Mouse (Mus musculus) CH12.LX (cell line): Measurements from ENCODE around the gene Hist1h2bg. TPM values are rescaled to one million over a fixed set of nuclear protein-coding genes. Genes with fewer than 3 reads are reported as not detected.

Experiments used
- DNase-seq: peaks from one replicate; pipeline ENCODE4 v3.0.0-alpha.2; 2013; ENCODE audit errors: extremely low read depth
- H3K27ac ChIP-seq: 2 replicates; pipeline ENCODE4 v1.5.1; 2012; ENCODE audit warnings: low read depth, mild to moderate bottlenecking, control low read depth, moderate library complexity; ENCODE audit not compliant: insufficient read depth
- H3K27me3 ChIP-seq: replicated peaks from 2 replicates; pipeline ENCODE3; 2012; ENCODE audit warnings: inconsistent platforms
- H3K36me3 ChIP-seq, 2 experiments: replicated peaks in 1 of 2; 2 replicates each; pipeline versions ENCODE3 to v1.6.1; 2012; ENCODE audit warnings: inconsistent platforms in 1 of 2, low read length in 1 of 2, mild to moderate bottlenecking in 1 of 2, mixed read lengths in 1 of 2, moderate library complexity in 1 of 2; ENCODE audit not compliant: control insufficient read depth in 1 of 2, insufficient read depth in 1 of 2
- H3K4me1 ChIP-seq, 2 experiments: 2 replicates each; pipeline ENCODE4 v1.6.1; 2012; ENCODE audit warnings: inconsistent platforms in 1 of 2, moderate library complexity in 1 of 2; ENCODE audit not compliant: insufficient read depth in 2 of 2, control insufficient read depth in 1 of 2
- H3K4me2 ChIP-seq: 2 replicates; pipeline ENCODE4 v1.6.1; 2012; ENCODE audit warnings: low read depth, mild to moderate bottlenecking, control low read depth; ENCODE audit not compliant: poor library complexity, insufficient read depth, severe bottlenecking
- H3K4me3 ChIP-seq, 3 experiments: fragments of 150-350 bp in 1 of 3; sonication (generic) in 1 of 3; replicated peaks in 1 of 3; 2 replicates each; pipeline versions ENCODE3 to v1.5.1; 2011 to 2012; ENCODE audit warnings: low read depth in 2 of 3, low read length in 2 of 3, mild to moderate bottlenecking in 2 of 3, moderate library complexity in 2 of 3, control low read depth in 1 of 3, improper control_type of control experiment in 1 of 3, inconsistent platforms in 1 of 3, mixed read lengths in 1 of 3; ENCODE audit not compliant: poor library complexity in 1 of 3
- H3K79me2 ChIP-seq: replicated peaks from 2 replicates; pipeline ENCODE4 v1.6.1; 2012; ENCODE audit warnings: mild to moderate bottlenecking, moderate library complexity; ENCODE audit not compliant: control insufficient read depth, poor library complexity, insufficient read depth, severe bottlenecking; ENCODE audit errors: extremely low read depth
- H3K9ac ChIP-seq: 2 replicates; pipeline ENCODE4 v1.6.1; 2012; ENCODE audit warnings: low read depth, mild to moderate bottlenecking, control low read depth, moderate library complexity; ENCODE audit not compliant: insufficient read depth
- H3K9me3 ChIP-seq: replicated peaks from 2 replicates; pipeline ENCODE3; 2012; ENCODE audit warnings: low read length, inconsistent platforms, mixed read lengths
- CHD1 ChIP-seq: IDR thresholded peaks from 2 replicates; pipeline ENCODE4 v1.6.1; 2012; ENCODE audit warnings: low read depth, low read length, improper control_type of control experiment, inconsistent platforms
- CHD2 ChIP-seq: IDR thresholded peaks from 2 replicates; pipeline ENCODE4 v1.6.1; 2011; ENCODE audit warnings: low read length, improper control_type of control experiment
- CTCF ChIP-seq, 2 experiments: IDR thresholded peaks in 1 of 2; conservative IDR thresholded peaks in 1 of 2; 2 replicates each; pipeline ENCODE4 v1.5.1; 2011 to 2012; ENCODE audit warnings: low read depth in 2 of 2, low read length in 2 of 2, improper control_type of control experiment in 1 of 2, inconsistent platforms in 1 of 2, mild to moderate bottlenecking in 1 of 2, moderate library complexity in 1 of 2
- E2F4 ChIP-seq: IDR thresholded peaks from 2 replicates; pipeline ENCODE4 v1.6.1; 2011; ENCODE audit warnings: low read depth, low read length, improper control_type of control experiment; ENCODE audit not compliant: insufficient replicate concordance
- EP300 ChIP-seq: IDR thresholded peaks from 2 replicates; pipeline ENCODE4 v1.6.1; 2011; ENCODE audit warnings: low read length, improper control_type of control experiment
- ETS1 ChIP-seq: conservative IDR thresholded peaks from 2 replicates; pipeline ENCODE4 v1.6.1; 2012; ENCODE audit warnings: low read depth, mild to moderate bottlenecking, inconsistent platforms, low read length, improper control_type of control experiment, moderate library complexity
- GABPA ChIP-seq: IDR thresholded peaks from 2 replicates; pipeline ENCODE4 v1.6.1; 2012; ENCODE audit warnings: low read depth, low read length, improper control_type of control experiment, inconsistent platforms; ENCODE audit not compliant: insufficient replicate concordance
- HCFC1 ChIP-seq: IDR thresholded peaks from 2 replicates; pipeline ENCODE4 v1.6.1; 2012; ENCODE audit warnings: low read depth, mild to moderate bottlenecking, inconsistent platforms, low read length, improper control_type of control experiment
- IRF4 ChIP-seq: IDR thresholded peaks from 2 replicates; pipeline ENCODE4 v1.6.1; 2014; ENCODE audit warnings: low read depth, mild to moderate bottlenecking, inconsistent platforms, low read length, improper control_type of control experiment
- JUN ChIP-seq: IDR thresholded peaks from 2 replicates; pipeline ENCODE4 v1.6.1; 2011; ENCODE audit warnings: low read depth, mild to moderate bottlenecking, low read length, improper control_type of control experiment, moderate library complexity; ENCODE audit not compliant: insufficient read depth
- MAFK ChIP-seq: IDR thresholded peaks from 2 replicates; pipeline ENCODE4 v1.6.1; 2011; ENCODE audit warnings: low read length, improper control_type of control experiment; ENCODE audit not compliant: insufficient replicate concordance
- MAX ChIP-seq: IDR thresholded peaks from 2 replicates; pipeline ENCODE4 v1.6.1; 2011; ENCODE audit warnings: low read length, improper control_type of control experiment
- MAZ ChIP-seq: IDR thresholded peaks from 2 replicates; pipeline ENCODE4 v1.6.1; 2012; ENCODE audit warnings: low read depth, mild to moderate bottlenecking, inconsistent platforms, low read length, improper control_type of control experiment, moderate library complexity
- MEF2A ChIP-seq: IDR thresholded peaks from 2 replicates; pipeline ENCODE4 v1.6.1; 2014; ENCODE audit warnings: low read depth, mild to moderate bottlenecking, inconsistent platforms, low read length, improper control_type of control experiment, borderline replicate concordance
- MXI1 ChIP-seq: IDR thresholded peaks from 2 replicates; pipeline ENCODE4 v1.6.1; 2011; ENCODE audit warnings: mild to moderate bottlenecking, low read depth, low read length, improper control_type of control experiment
- MYC ChIP-seq: IDR thresholded peaks from 2 replicates; pipeline ENCODE4 v1.6.1; 2011; ENCODE audit warnings: low read depth, mild to moderate bottlenecking, improper control_type of control experiment, low read length
- NRF1 ChIP-seq: IDR thresholded peaks from 2 replicates; pipeline ENCODE4 v1.6.1; 2014; ENCODE audit warnings: low read depth, mild to moderate bottlenecking, inconsistent platforms, low read length, improper control_type of control experiment, moderate library complexity
- POLR2A ChIP-seq: IDR thresholded peaks from 2 replicates; pipeline ENCODE4 v1.6.1; 2011; ENCODE audit warnings: low read depth, mild to moderate bottlenecking, improper control_type of control experiment, low read length
- POLR2AphosphoS2 ChIP-seq: IDR thresholded peaks from 2 replicates; pipeline ENCODE4 v1.6.1; 2011; ENCODE audit warnings: low read depth, low read length, improper control_type of control experiment
- RAD21 ChIP-seq: IDR thresholded peaks from 2 replicates; pipeline ENCODE4 v1.6.1; 2011; ENCODE audit warnings: low read depth, mild to moderate bottlenecking, low read length, improper control_type of control experiment, moderate library complexity
- RCOR1 ChIP-seq: conservative IDR thresholded peaks from 2 replicates; pipeline ENCODE4 v1.6.1; 2012; ENCODE audit warnings: low read depth, mild to moderate bottlenecking, inconsistent platforms, low read length, improper control_type of control experiment
- SIN3A ChIP-seq: IDR thresholded peaks from 2 replicates; pipeline ENCODE4 v1.6.1; 2012; ENCODE audit warnings: low read length, improper control_type of control experiment, inconsistent platforms
- SMC3 ChIP-seq: IDR thresholded peaks from 2 replicates; pipeline ENCODE4 v1.6.1; 2011; ENCODE audit warnings: low read depth, low read length, improper control_type of control experiment
- TBP ChIP-seq: conservative IDR thresholded peaks from 2 replicates; pipeline ENCODE4 v1.6.1; 2011; ENCODE audit warnings: low read depth, low read length, improper control_type of control experiment
- TCF12 ChIP-seq: IDR thresholded peaks from 2 replicates; pipeline ENCODE4 v1.6.1; 2014; ENCODE audit warnings: low read depth, mild to moderate bottlenecking, inconsistent platforms, low read length, improper control_type of control experiment
- UBTF ChIP-seq: IDR thresholded peaks from 2 replicates; pipeline ENCODE4 v1.6.1; 2012; ENCODE audit warnings: low read depth, mild to moderate bottlenecking, inconsistent platforms, low read length, improper control_type of control experiment, moderate library complexity
- USF1 ChIP-seq: IDR thresholded peaks from 2 replicates; pipeline ENCODE4 v1.6.1; 2014; ENCODE audit warnings: low read depth, mild to moderate bottlenecking, inconsistent platforms, low read length, improper control_type of control experiment
- USF2 ChIP-seq: conservative IDR thresholded peaks from 2 replicates; pipeline ENCODE4 v1.6.1; 2011; ENCODE audit warnings: low read depth, low read length, improper control_type of control experiment
- ZC3H11A ChIP-seq: IDR thresholded peaks from 2 replicates; pipeline ENCODE4 v1.6.1; 2012; ENCODE audit warnings: low read depth, mild to moderate bottlenecking, inconsistent platforms, low read length, improper control_type of control experiment
- ZKSCAN1 ChIP-seq: IDR thresholded peaks from 2 replicates; pipeline ENCODE4 v1.6.1; 2012; ENCODE audit warnings: low read depth, inconsistent platforms, low read length, improper control_type of control experiment, borderline replicate concordance
- ZMIZ1 ChIP-seq: IDR thresholded peaks from 2 replicates; pipeline ENCODE4 v1.6.1; 2012; ENCODE audit warnings: low read depth, mild to moderate bottlenecking, inconsistent platforms, low read length, improper control_type of control experiment
- ZNF384 ChIP-seq: IDR thresholded peaks from 2 replicates; pipeline ENCODE4 v1.6.1; 2012; ENCODE audit warnings: low read depth, low read length, improper control_type of control experiment, inconsistent platforms
- dilution Hi-C: fragments of 300-500 bp; cut with MboI; formaldehyde crosslinking; loops from 2 replicates; pipeline ENCODE4 v1.14.3; 2020; ENCODE audit warnings: low sequenced_read_pairs; ENCODE audit not compliant: extremely low pct_unique_long_range_greater_than_20kb, extremely low pct_ligation_motif_present
- in situ Hi-C: fragments of 300-500 bp; cut with MboI; formaldehyde crosslinking; loops from 3 replicates; pipeline ENCODE4 v1.14.3; 2019; ENCODE audit warnings: low sequenced_read_pairs, low pct_ligation_motif_present, low pct_unique_long_range_greater_than_20kb, mixed read lengths
- polyA plus RNA-seq: library from polyadenylated mRNA; unstranded; fragments of >175 nt; gene quantifications from 2 replicates; pipeline ENCODE4 v1.2.1, GENCODE M21; 2012; ENCODE audit warnings: low read depth; ENCODE audit not compliant: insufficient read length
- total RNA-seq, 2 experiments: library from RNA; depleted of rRNA; stranded (reverse); fragments of 300-350 nt in 1 of 2; fragments of >200 nt in 1 of 2; gene quantifications; 2 replicates each; pipeline ENCODE4 v1.2.3; 2012 to 2014

Gene Hist1h2bg
- total and polyA plus RNA-seq, 3 experiments = 9.4 to 3,252 (median 136) TPM

- peak; percentile 98 for TF ChIP-seq CHD1
- TF ChIP-seq ZC3H11A = no peak
- TF ChIP-seq POLR2A = peak; percentile 95
- no peak for TF ChIP-seq RAD21
- peak; percentile 64 for TF ChIP-seq MAZ
- TF ChIP-seq SMC3 = no peak
- peak; percentile 99 for TF ChIP-seq TCF12
- TF ChIP-seq USF2 = peak; percentile 70
- no peak for TF ChIP-seq MAX
- TF ChIP-seq HCFC1 = peak; percentile 71
Observed at GRCm38 (mm10) chr13:23554925-23555838, 16.0 kb upstream of the Hist1h2bg start (continued).

DNA sequence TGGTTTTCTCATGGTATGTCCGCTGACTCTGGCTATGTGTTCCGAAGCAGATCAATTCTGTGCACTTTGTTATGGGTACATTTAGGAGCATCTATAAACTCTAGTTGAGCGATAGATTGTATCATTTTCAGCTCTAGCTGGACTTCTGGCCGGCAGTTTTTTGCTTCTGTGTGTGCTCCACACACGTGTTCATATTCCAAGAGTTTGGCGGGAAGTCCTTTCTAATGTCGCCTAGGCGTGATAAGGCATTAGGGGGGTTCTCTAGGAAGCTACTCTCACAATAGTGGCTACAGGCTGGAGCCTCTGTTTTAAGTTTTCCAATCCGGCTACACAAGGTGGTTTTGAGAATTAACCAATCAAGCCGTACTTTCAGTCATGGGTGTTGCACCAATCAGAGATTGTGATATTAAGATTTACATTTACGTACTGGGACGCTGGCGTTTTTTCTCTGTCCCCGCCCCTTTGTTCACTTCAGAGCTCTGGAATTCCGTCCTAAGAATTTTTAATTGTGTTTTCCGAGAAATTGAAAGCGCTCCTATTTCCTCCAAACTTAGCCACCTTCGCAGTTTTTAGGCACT is 15.3 kb upstream of the Hist1h2bg start:
- Histone ChIP-seq H3K9me3 (no peaks in the 10 kb centered on the region), H3K27me3 (no peaks in the 10 kb centered on the region), H3K36me3 (no peaks in the 10 kb centered on the region), H3K79me2 (no peaks in the 10 kb centered on the region), H3K4me1 (peaks cover 4 to 23% of the 10 kb centered on the region in 2 experiments; a peak in 3 of 4 replicates), H3K4me3 (peak overlapping the region; percentile 22 to 54 (median 50)), H3K9ac (peak overlapping the region; percentile 73), H3K4me2 (peak overlapping the region; percentile 65), H3K27ac (peak overlapping the region; percentile 83)
- peak; percentile 93 for DNase-seq
- in situ Hi-C loops = loop anchor here (25.0 kb wide), 1 partner anchor 1819 kb away; the partner anchor contains the start of gene Hist1h4j
- dilution Hi-C loops = no loop called here
- TF ChIP-seq MEF2A = peak; percentile 48; the same call in 1 of the 2 replicates
- TF ChIP-seq MYC = peak; percentile 74
- TF ChIP-seq SMC3 = 0 out of 2 replicates have a peak, but pooled peaks have one; percentile 15
- peak; percentile 77; the same call in 1 of the 2 replicates for TF ChIP-seq RCOR1
- peak; percentile 82 for TF ChIP-seq ZNF384
- no peak for TF ChIP-seq ETS1
- 0 out of 2 replicates have a peak, but pooled peaks have one; percentile 49 for TF ChIP-seq MAFK
- peak; percentile 100 for TF ChIP-seq POLR2AphosphoS2
- TF ChIP-seq EP300 = no peak
- TF ChIP-seq SIN3A = no peak; the same call in 1 of the 2 replicates
- TF ChIP-seq CTCF (conservative IDR thresholded peaks at IDR 0.05 in 1 of 2, IDR thresholded peaks at IDR 0.05 in 1 of 2; ENCODE audit: low read depth in 2 of 2, low read length in 2 of 2) = no peak
- 0 out of 2 replicates have a peak, but pooled peaks have one; percentile 31 for TF ChIP-seq E2F4
- peak; percentile 90; the same call in 1 of the 2 replicates for TF ChIP-seq CHD2
- peak; percentile 53 for TF ChIP-seq HCFC1
- no peak; the same call in 1 of the 2 replicates for TF ChIP-seq TCF12
- peak; percentile 96 for TF ChIP-seq TBP
- TF ChIP-seq IRF4 = 0 out of 2 replicates have a peak, but pooled peaks have one; percentile 1
- TF ChIP-seq NRF1 = no peak
- TF ChIP-seq UBTF = no peak
- peak; percentile 80; the same call in 1 of the 2 replicates for TF ChIP-seq MAZ
- TF ChIP-seq CHD1 = peak; percentile 97; the same call in 1 of the 2 replicates
- no peak for TF ChIP-seq USF1
- TF ChIP-seq ZC3H11A = no peak
- no peak for TF ChIP-seq GABPA
- TF ChIP-seq ZMIZ1 = peak; percentile 99
- TF ChIP-seq JUN = no peak
- TF ChIP-seq ZKSCAN1 = no peak
- peak; percentile 5; the same call in 1 of the 2 replicates for TF ChIP-seq MXI1
- peak; percentile 80 for TF ChIP-seq MAX
- TF ChIP-seq RAD21 = no peak
